Comparison of ENCODE assay signal across 9 mouse cellular contexts in genomic region chr6:11793366-11793765, GRCm38 (mm10).
DNase-seq lines count a peak whose midpoint lies in the region; ATAC-seq and TF ChIP-seq lines count a peak whose summit lies in the region.
"Had no signal": no experiment of that assay in that cellular context is flagged by ENCODE, and none has a peak within 500 bp of the region (broad histone marks: within the 10 kb centered on the region; RNA-seq: fewer than 3 reads in every experiment).

No protein-coding gene starts in this region.

- H3K4me3 ChIP-seq in embryonic facial prominence, embryonic 10.5 days, result no peak overlapping the region
- no peak overlapping the region for H3K4me3 ChIP-seq in hindbrain, postnatal 0 days (ENCODE audit: low read length)
- peak overlapping the region; percentile 27; the same call in 1 of the 2 replicates for H3K4me3 ChIP-seq in left cerebral cortex, adult 2 months
- H3K4me3 ChIP-seq in midbrain, embryonic 10.5 days, result no peak overlapping the region
- H3K4me3 ChIP-seq: lung, embryonic 15.5 days had no signal

- H3K36me3 ChIP-seq in embryonic facial prominence, embryonic 10.5 days (replicated peaks), result no peaks in the 10 kb centered on the region
- no peaks in the 10 kb centered on the region for H3K36me3 ChIP-seq in hindbrain, postnatal 0 days (ENCODE audit: insufficient read depth, low read length)
- H3K36me3 ChIP-seq in midbrain, embryonic 10.5 days, result no peaks in the 10 kb centered on the region
- H3K36me3 ChIP-seq: lung, embryonic 15.5 days had no signal

- H3K9me3 ChIP-seq in embryonic facial prominence, embryonic 10.5 days, result no peaks in the 10 kb centered on the region
- no peaks in the 10 kb centered on the region for H3K9me3 ChIP-seq in hindbrain, postnatal 0 days (ENCODE audit: low read length)
- no peaks in the 10 kb centered on the region for H3K9me3 ChIP-seq in midbrain, embryonic 10.5 days (replicated peaks)
- H3K9me3 ChIP-seq: lung, embryonic 15.5 days had no signal

- H3K4me2 ChIP-seq in hindbrain, postnatal 0 days (ENCODE audit: low read depth, low read length), result no peak overlapping the region
- H3K4me2 ChIP-seq: lung, embryonic 15.5 days had no signal

- peak; percentile 0 to 13 for DNase-seq in heart, adult 18-20 months
- DNase-seq in heart, adult 11 months, result no peak
- DNase-seq in adrenal gland, postnatal 25 days, result peak; percentile 27
- peak; percentile 53 for DNase-seq in embryonic facial prominence, embryonic 10.5 days (ENCODE audit: low spot score)
- peak; percentile 82 for DNase-seq in hindbrain, postnatal 0 days (ENCODE audit: low spot score)
- peak; percentile 35 to 51 for DNase-seq in left cerebral cortex, adult 2 months (ENCODE audit: extremely low spot score in 1 of 2, low spot score in 2 of 2)
- peak; percentile 36 for DNase-seq in midbrain, embryonic 10.5 days (ENCODE audit: low spot score)
- DNase-seq in right cerebral cortex, postnatal 36 days (ENCODE audit: low spot score in 2 of 2), result peak; percentile 6 to 25

- no peaks in the 10 kb centered on the region for H3K4me1 ChIP-seq in embryonic facial prominence, embryonic 10.5 days
- no peaks in the 10 kb centered on the region for H3K4me1 ChIP-seq in hindbrain, postnatal 0 days (ENCODE audit: insufficient read depth, low read length)
- H3K4me1 ChIP-seq in midbrain, embryonic 10.5 days, result no peaks in the 10 kb centered on the region
- H3K4me1 ChIP-seq: lung, embryonic 15.5 days had no signal

- peak; percentile 67 for ATAC-seq in hindbrain, postnatal 0 days

- H3K27me3 ChIP-seq in embryonic facial prominence, embryonic 10.5 days (replicated peaks; ENCODE audit: low read depth, poor library complexity, severe bottlenecking), result no peaks in the 10 kb centered on the region
- H3K27me3 ChIP-seq in hindbrain, postnatal 0 days (ENCODE audit: insufficient read depth, low read length), result no peaks in the 10 kb centered on the region
- H3K27me3 ChIP-seq in midbrain, embryonic 10.5 days (ENCODE audit: low read depth, poor library complexity, severe bottlenecking), result no peaks in the 10 kb centered on the region
- H3K27me3 ChIP-seq: lung, embryonic 15.5 days had no signal

- intact Hi-C loops in left cerebral cortex, adult 2 months (cut with DNase I), result loop anchor here (10.0 kb wide), 2 partner anchors 331 to 471 kb away; no protein-coding TSS in a partner anchor

- peak; percentile 93 for TF ChIP-seq CTCF in hindbrain, postnatal 0 days (IDR thresholded peaks at IDR 0.05; ENCODE audit: low read depth)
- TF ChIP-seq CTCF in left cerebral cortex, adult 2 months (IDR thresholded peaks at IDR 0.05), result peak; percentile 82

- H3K27ac ChIP-seq in embryonic facial prominence, embryonic 10.5 days (replicated peaks), result no peak overlapping the region
- no peak overlapping the region for H3K27ac ChIP-seq in hindbrain, postnatal 0 days
- H3K27ac ChIP-seq in left cerebral cortex, adult 2 months, result no peak overlapping the region
- H3K27ac ChIP-seq in midbrain, embryonic 10.5 days (replicated peaks), result 0 out of 2 replicates have a peak overlapping the region, but pooled peaks have one; percentile 5
- H3K27ac ChIP-seq: lung, embryonic 15.5 days had no signal

- H3K9ac ChIP-seq in hindbrain, postnatal 0 days (replicated peaks; ENCODE audit: low read length), result no peak overlapping the region
- H3K9ac ChIP-seq: lung, embryonic 15.5 days had no signal

- 37% methylated on average over 8 of the region's 8 CpGs for WGBS in embryonic facial prominence, embryonic 10.5 days
- 21% methylated on average over 8 of the region's 8 CpGs for WGBS in hindbrain, postnatal 0 days
- 31% methylated on average over 8 of the region's 8 CpGs for WGBS in midbrain, embryonic 10.5 days
